Mouse (Mus musculus): ENCODE measurements around the gene Hyal3.

The Hyal3 gene

GRCm38 (mm10) chr9:107617461-107617860 lies 36.8 kb downstream of the Hyal3 start:
- DNase-seq (ENCODE audit: low read depth, low spot score) = no peak

- DNase-seq (ENCODE audit: low read depth, low spot score) = no peak
Observed at GRCm38 (mm10) chr9:107618098-107618497, 37.5 kb downstream of the Hyal3 start.

- DNase-seq (ENCODE audit: low read depth, low spot score) = peak; percentile 76
Observed at GRCm38 (mm10) chr9:107618778-107619545, 38.3 kb downstream of the Hyal3 start.

- DNase-seq (ENCODE audit: low read depth, low spot score) = peak; percentile 92
Observed at GRCm38 (mm10) chr9:107619546-107619879, 38.9 kb downstream of the Hyal3 start.

GRCm38 (mm10) chr9:107620954-107621353 lies 40.3 kb downstream of the Hyal3 start:
- DNase-seq (ENCODE audit: low read depth, low spot score) = peak; percentile 69

GRCm38 (mm10) chr9:107624539-107624938 lies 43.9 kb downstream of the Hyal3 start:
- peak; percentile 51 for DNase-seq (ENCODE audit: low read depth, low spot score)

- DNase-seq (ENCODE audit: low read depth, low spot score) = no peak
Observed at GRCm38 (mm10) chr9:107624951-107625350, 44.3 kb downstream of the Hyal3 start.

- DNase-seq (ENCODE audit: low read depth, low spot score) = no peak
Observed at GRCm38 (mm10) chr9:107625351-107626128, 44.9 kb downstream of the Hyal3 start.

GRCm38 (mm10) chr9:107626158-107626843 lies 45.7 kb downstream of the Hyal3 start:
- peak; percentile 96 for DNase-seq (ENCODE audit: low read depth, low spot score)

GRCm38 (mm10) chr9:107626844-107627277 lies 46.2 kb downstream of the Hyal3 start:
- DNase-seq (ENCODE audit: low read depth, low spot score) = peak; percentile 84

GRCm38 (mm10) chr9:107627387-107628255 lies 47.0 kb downstream of the Hyal3 start:
- no peak for DNase-seq (ENCODE audit: low read depth, low spot score)

- DNase-seq (ENCODE audit: low read depth, low spot score) = no peak
Observed at GRCm38 (mm10) chr9:107628721-107629410, 48.2 kb downstream of the Hyal3 start.

GRCm38 (mm10) chr9:107629411-107629730 lies 48.8 kb downstream of the Hyal3 start:
- DNase-seq (ENCODE audit: low read depth, low spot score) = no peak

GRCm38 (mm10) chr9:107629901-107630425 lies 49.3 kb downstream of the Hyal3 start:
- no peak for DNase-seq (ENCODE audit: low read depth, low spot score)

- DNase-seq (ENCODE audit: low read depth, low spot score) = no peak
Observed at GRCm38 (mm10) chr9:107630576-107630975, 50.0 kb downstream of the Hyal3 start.

- DNase-seq (ENCODE audit: low read depth, low spot score) = no peak
Observed at GRCm38 (mm10) chr9:107631311-107631826, 50.8 kb downstream of the Hyal3 start.

- DNase-seq (ENCODE audit: low read depth, low spot score) = no peak
Observed at GRCm38 (mm10) chr9:107631861-107632260, 51.2 kb downstream of the Hyal3 start.

GRCm38 (mm10) chr9:107632478-107632877 lies 51.9 kb downstream of the Hyal3 start:
- peak; percentile 58 for DNase-seq (ENCODE audit: low read depth, low spot score)

GRCm38 (mm10) chr9:107633091-107633660 lies 52.6 kb downstream of the Hyal3 start:
- DNase-seq (ENCODE audit: low read depth, low spot score) = peak; percentile 86

All from 3T3-L1 (cell line).